7 mouse cellular contexts compared by ENCODE assay signal in the genomic region with DNA sequence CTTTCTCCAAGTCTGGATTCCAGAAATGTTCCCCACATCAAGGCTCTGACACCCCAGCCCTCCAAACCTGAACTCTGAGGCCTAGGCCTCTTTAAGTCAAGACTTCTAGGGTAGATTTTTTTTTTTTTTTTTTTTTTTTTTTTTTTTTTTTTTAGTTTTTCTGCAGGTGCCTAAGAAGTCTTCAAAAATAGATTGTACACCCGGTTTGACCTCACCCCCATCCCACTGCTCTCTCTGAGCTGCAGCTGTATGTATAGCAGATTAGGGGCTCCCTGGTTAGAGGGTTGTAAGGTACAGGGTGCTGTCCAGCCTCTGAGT. TPM values are rescaled to one million over a fixed set of nuclear protein-coding genes. Genes with fewer than 3 reads are reported as not detected.
A peak's percentile ranks its signal among the peaks of the same experiment; 100 is the strongest.
DNase-seq lines count a peak whose midpoint lies in the region; ATAC-seq and TF ChIP-seq lines count a peak whose summit lies in the region.
"Not testable (repeated sequence)": the region's sequence is repeated elsewhere in the genome, so short reads cannot be mapped to it uniquely, and the experiment has no call there.

No protein-coding gene starts in this region.

- H3K27me3 ChIP-seq in embryonic facial prominence, embryonic 10.5 days (replicated peaks; ENCODE audit: low read depth, poor library complexity, severe bottlenecking); heart, postnatal 0 days (ENCODE audit: control insufficient read depth, insufficient read depth, low read length); intestine, postnatal 0 days (replicated peaks; ENCODE audit: control insufficient read depth, insufficient read depth, low read length); liver, adult 2 months (ENCODE audit: control insufficient read depth, insufficient read depth, low read length): not testable (repeated sequence)
- H3K27me3 ChIP-seq in forebrain, embryonic 15.5 days, result peaks cover 12% of the 10 kb centered on the region; the same call in 1 of the 2 replicates

- WGBS in embryonic facial prominence, embryonic 10.5 days, result 26% methylated on average over 1 of the region's 1 CpGs
- WGBS in forebrain, embryonic 15.5 days, result 16% methylated on average over 1 of the region's 1 CpGs
- WGBS in heart, postnatal 0 days, result 24% methylated on average over 1 of the region's 1 CpGs
- WGBS in intestine, postnatal 0 days, result 6% methylated on average over 1 of the region's 1 CpGs
- WGBS in liver, adult 2 months, result 20% methylated on average over 1 of the region's 1 CpGs
- no CpG with 5 or more reads among the region's 1 CpGs for WGBS in macrophage (ENCODE audit: missing documents)
- WGBS in olfactory bulb, adult 2 months, result 19% methylated on average over 1 of the region's 1 CpGs

- ATAC-seq in forebrain, embryonic 15.5 days (replicated peaks); heart, postnatal 0 days (ENCODE audit: insufficient read depth, low read depth); intestine, postnatal 0 days: not testable (repeated sequence)

- peaks cover 28% of the 10 kb centered on the region for H3K36me3 ChIP-seq in embryonic facial prominence, embryonic 10.5 days (replicated peaks)
- not testable (repeated sequence) for H3K36me3 ChIP-seq in forebrain, embryonic 15.5 days; intestine, postnatal 0 days (ENCODE audit: control insufficient read depth, insufficient read depth); liver, adult 2 months (ENCODE audit: control insufficient read depth, insufficient read depth, low read length); macrophage (ENCODE audit: inconsistent target)
- peaks cover 20% of the 10 kb centered on the region for H3K36me3 ChIP-seq in heart, postnatal 0 days (replicated peaks; ENCODE audit: control insufficient read depth, insufficient read depth, low read length)

- not testable (repeated sequence) for H3K79me2 ChIP-seq in liver, adult 2 months (ENCODE audit: control insufficient read depth, insufficient read depth, low read length)
- peaks cover 40% of the 10 kb centered on the region for H3K79me2 ChIP-seq in macrophage (ENCODE audit: inconsistent target)

- not testable (repeated sequence) for H3K9ac ChIP-seq in forebrain, embryonic 15.5 days (replicated peaks); heart, postnatal 0 days (replicated peaks; ENCODE audit: low read depth, low read length); intestine, postnatal 0 days (ENCODE audit: low read depth, low read length)
- H3K9ac ChIP-seq in liver, adult 2 months (ENCODE audit: low read depth, low read length), result peak overlapping the region; percentile 80; the same call in 1 of the 2 replicates

- H3K4me2 ChIP-seq in forebrain, embryonic 15.5 days (replicated peaks), result not testable (repeated sequence)
- H3K4me2 ChIP-seq in heart, postnatal 0 days (ENCODE audit: low read depth, low read length), result peak overlapping the region; percentile 77; the same call in 1 of the 2 replicates
- H3K4me2 ChIP-seq in intestine, postnatal 0 days (replicated peaks; ENCODE audit: low read depth), result peak overlapping the region; percentile 81

- H3K4me3 ChIP-seq in embryonic facial prominence, embryonic 10.5 days, result peak overlapping the region; percentile 46
- not testable (repeated sequence) for H3K4me3 ChIP-seq in forebrain, embryonic 15.5 days; intestine, postnatal 0 days (ENCODE audit: low read depth, low read length); macrophage (ENCODE audit: inconsistent target)
- H3K4me3 ChIP-seq in heart, postnatal 0 days (ENCODE audit: low read depth, low read length), result peak overlapping the region; percentile 49; the same call in 1 of the 2 replicates
- H3K4me3 ChIP-seq in liver, adult 2 months (ENCODE audit: insufficient read depth, low read depth, low read length), result peak overlapping the region; percentile 72
- peak overlapping the region; percentile 53; the same call in 1 of the 2 replicates for H3K4me3 ChIP-seq in olfactory bulb, adult 2 months (ENCODE audit: insufficient read depth, low read depth, low read length)

- peak overlapping the region; percentile 93 for H3K27ac ChIP-seq in embryonic facial prominence, embryonic 10.5 days (replicated peaks)
- H3K27ac ChIP-seq in forebrain, embryonic 15.5 days (replicated peaks), result peak overlapping the region; percentile 48
- peak overlapping the region; percentile 91 for H3K27ac ChIP-seq in heart, postnatal 0 days (ENCODE audit: low read depth)
- not testable (repeated sequence) for H3K27ac ChIP-seq in intestine, postnatal 0 days (ENCODE audit: low read depth, low read length); olfactory bulb, adult 2 months (ENCODE audit: insufficient read depth, low read depth, low read length)
- peak overlapping the region; percentile 93 for H3K27ac ChIP-seq in liver, adult 2 months (replicated peaks; ENCODE audit: insufficient read depth, low read depth, low read length)
- H3K27ac ChIP-seq in macrophage, result peak overlapping the region; percentile 99

- H3K9me3 ChIP-seq in embryonic facial prominence, embryonic 10.5 days; forebrain, embryonic 15.5 days; heart, postnatal 0 days (replicated peaks; ENCODE audit: control insufficient read depth, low read length); intestine, postnatal 0 days (ENCODE audit: control insufficient read depth): not testable (repeated sequence)

- not testable (repeated sequence) for TF ChIP-seq EP300 in heart, postnatal 0 days (IDR thresholded peaks at IDR 0.05; ENCODE audit: low read depth)

- DNase-seq in embryonic facial prominence, embryonic 10.5 days (ENCODE audit: low spot score); heart, postnatal 0 days (ENCODE audit: low spot score); liver, adult 2 months (ENCODE audit: extremely low read depth, low read depth, low spot score): not testable (repeated sequence)

- peaks cover 76% of the 10 kb centered on the region for H3K4me1 ChIP-seq in embryonic facial prominence, embryonic 10.5 days
- H3K4me1 ChIP-seq in forebrain, embryonic 15.5 days, result peaks cover 29% of the 10 kb centered on the region
- H3K4me1 ChIP-seq in heart, postnatal 0 days (ENCODE audit: control insufficient read depth, insufficient read depth), result peaks cover 41% of the 10 kb centered on the region
- peaks cover 10% of the 10 kb centered on the region; the same call in 1 of the 2 replicates for H3K4me1 ChIP-seq in intestine, postnatal 0 days (replicated peaks; ENCODE audit: control insufficient read depth, insufficient read depth, low read length)
- peaks cover 15% of the 10 kb centered on the region for H3K4me1 ChIP-seq in liver, adult 2 months (ENCODE audit: control insufficient read depth, insufficient read depth, low read length)
- H3K4me1 ChIP-seq in olfactory bulb, adult 2 months (ENCODE audit: control insufficient read depth, insufficient read depth, low read length), result peaks cover 37% of the 10 kb centered on the region

- not testable (repeated sequence) for TF ChIP-seq CTCF in heart, postnatal 0 days (IDR thresholded peaks at IDR 0.05; ENCODE audit: low read depth); intestine, postnatal 0 days (IDR thresholded peaks at IDR 0.05; ENCODE audit: low read depth); liver, adult 2 months (IDR thresholded peaks at IDR 0.05; ENCODE audit: low read depth, low read length); olfactory bulb, adult 2 months (IDR thresholded peaks at IDR 0.05; ENCODE audit: insufficient read depth, low read depth, low read length)

- TF ChIP-seq POLR2A in liver, adult 2 months (IDR thresholded peaks at IDR 0.05; ENCODE audit: extremely low read depth, insufficient read depth, low read length); olfactory bulb, adult 2 months (IDR thresholded peaks at IDR 0.05; ENCODE audit: insufficient read depth, low read depth, low read length): not testable (repeated sequence)

RNA-seq across cellular contexts. Expression of a gene that starts 6.4 kb away (rescaled TPM):
- polyA plus RNA-seq in embryonic facial prominence, embryonic 10.5 days (2016; fragmentation: Nextera tagmentation; extraction: Ambion mirVana), result 265 and 267 TPM in 2 replicates
- 132 and 133 TPM in 2 replicates for polyA plus RNA-seq in forebrain, embryonic 15.5 days (2015; fragmentation: Nextera tagmentation; extraction: Ambion mirVana)
- 15.4 and 23.6 TPM in 2 replicates for total RNA-seq in heart, postnatal 0 days (2014; rRNA removed; ENCODE audit: low replicate concordance)
- polyA plus RNA-seq in heart, postnatal 0 days (2015; fragmentation: Nextera tagmentation; extraction: Ambion mirVana), result 47.5 and 50.6 TPM in 2 replicates
- polyA plus RNA-seq in intestine, postnatal 0 days (2015; fragmentation: Nextera tagmentation; extraction: Ambion mirVana), result 45.3 and 45.7 TPM in 2 replicates
- 12.1 and 15.1 TPM in 2 replicates for total RNA-seq in liver, adult 2 months (2014; rRNA removed)
- 5.5 and 6.6 TPM in 2 replicates for polyA plus RNA-seq in liver, adult 2 months (2012; rRNA removed)
- 10 to 100 TPM; 29.3 to 87.9 (median 60.7) TPM for total RNA-seq in macrophage (2018; cell fraction: chromatin; rRNA removed)
- total RNA-seq in macrophage (2018; cell fraction: cytosol; rRNA removed), result 10 to 100 TPM; 30.9 to 47.9 (median 40.8) TPM
- 10 to 100 TPM; 20.8 to 65.4 (median 32.2) TPM for total RNA-seq in macrophage (2018; cell fraction: nucleus; rRNA removed)
- polyA plus RNA-seq in macrophage (2018), result 38.3 to 63.8 TPM (median 62.7 TPM) in 3 replicates
- polyA plus RNA-seq in olfactory bulb, adult 2 months (2012; ENCODE audit: insufficient read depth, insufficient read length, low replicate concordance, missing spikeins), result not detected in 2 replicates

RNA-seq across cellular contexts. Expression of a gene that starts 7.7 kb away (rescaled TPM):
- 10.8 and 15.5 TPM in 2 replicates for polyA plus RNA-seq in embryonic facial prominence, embryonic 10.5 days (2016; fragmentation: Nextera tagmentation; extraction: Ambion mirVana)
- polyA plus RNA-seq in forebrain, embryonic 15.5 days (2015; fragmentation: Nextera tagmentation; extraction: Ambion mirVana), result 1.6 and 2.2 TPM in 2 replicates
- total RNA-seq in heart, postnatal 0 days (2014; rRNA removed; ENCODE audit: low replicate concordance), result 7.1 and 14.5 TPM in 2 replicates
- 6.2 and 6.5 TPM in 2 replicates for polyA plus RNA-seq in heart, postnatal 0 days (2015; fragmentation: Nextera tagmentation; extraction: Ambion mirVana)
- 3.8 TPM in 2 replicates for polyA plus RNA-seq in intestine, postnatal 0 days (2015; fragmentation: Nextera tagmentation; extraction: Ambion mirVana)
- 0.20 and 0.28 TPM in 2 replicates for total RNA-seq in liver, adult 2 months (2014; rRNA removed)
- polyA plus RNA-seq in liver, adult 2 months (2012; rRNA removed), result 0.95 and 1.5 TPM in 2 replicates
- total RNA-seq in macrophage (2018; cell fraction: chromatin; rRNA removed), result 100 to 1,000 TPM in 5 of 26 experiments, 10 to 100 TPM in 21; 19.4 to 246 (median 86.4) TPM
- total RNA-seq in macrophage (2018; cell fraction: cytosol; rRNA removed), result 100 to 1,000 TPM in 1 of 26 experiments, 10 to 100 TPM in 25; 25.7 to 105 (median 54.7) TPM
- total RNA-seq in macrophage (2018; cell fraction: nucleus; rRNA removed), result 100 to 1,000 TPM in 5 of 26 experiments, 10 to 100 TPM in 21; 31.8 to 142 (median 70.6) TPM
- 24.2 to 70.3 TPM (median 28.8 TPM) in 3 replicates for polyA plus RNA-seq in macrophage (2018)
- polyA plus RNA-seq in olfactory bulb, adult 2 months (2012; ENCODE audit: insufficient read depth, insufficient read length, low replicate concordance, missing spikeins), result not detected in 2 replicates

RNA-seq across cellular contexts. Expression of a gene that starts 14.8 kb away (rescaled TPM):
- 70.8 and 78.6 TPM in 2 replicates for polyA plus RNA-seq in embryonic facial prominence, embryonic 10.5 days (2016; fragmentation: Nextera tagmentation; extraction: Ambion mirVana)
- polyA plus RNA-seq in forebrain, embryonic 15.5 days (2015; fragmentation: Nextera tagmentation; extraction: Ambion mirVana), result 44.4 and 46.0 TPM in 2 replicates
- 2.6 and 5.5 TPM in 2 replicates for total RNA-seq in heart, postnatal 0 days (2014; rRNA removed; ENCODE audit: low replicate concordance)
- 33.4 and 39.7 TPM in 2 replicates for polyA plus RNA-seq in heart, postnatal 0 days (2015; fragmentation: Nextera tagmentation; extraction: Ambion mirVana)
- 29.6 and 32.3 TPM in 2 replicates for polyA plus RNA-seq in intestine, postnatal 0 days (2015; fragmentation: Nextera tagmentation; extraction: Ambion mirVana)
- 9.3 and 11.6 TPM in 2 replicates for total RNA-seq in liver, adult 2 months (2014; rRNA removed)
- polyA plus RNA-seq in liver, adult 2 months (2012; rRNA removed), result 4.2 and 5.5 TPM in 2 replicates
- 100 to 1,000 TPM in 1 of 26 experiments, 10 to 100 TPM in 25; 12.1 to 101 (median 51.8) TPM for total RNA-seq in macrophage (2018; cell fraction: chromatin; rRNA removed)
- total RNA-seq in macrophage (2018; cell fraction: cytosol; rRNA removed), result 10 to 100 TPM; 24.9 to 44.6 (median 33.0) TPM
- total RNA-seq in macrophage (2018; cell fraction: nucleus; rRNA removed), result 10 to 100 TPM; 11.1 to 53.3 (median 29.8) TPM
- polyA plus RNA-seq in macrophage (2018), result 32.1 to 58.7 TPM (median 57.7 TPM) in 3 replicates
- polyA plus RNA-seq in olfactory bulb, adult 2 months (2012; ENCODE audit: insufficient read depth, insufficient read length, low replicate concordance, missing spikeins), result not detected in 2 replicates

RNA-seq across cellular contexts. Expression of a gene that starts 33.5 kb away (rescaled TPM):
- 25.0 and 25.2 TPM in 2 replicates for polyA plus RNA-seq in embryonic facial prominence, embryonic 10.5 days (2016; fragmentation: Nextera tagmentation; extraction: Ambion mirVana)
- 22.6 and 25.2 TPM in 2 replicates for polyA plus RNA-seq in forebrain, embryonic 15.5 days (2015; fragmentation: Nextera tagmentation; extraction: Ambion mirVana)
- total RNA-seq in heart, postnatal 0 days (2014; rRNA removed; ENCODE audit: low replicate concordance), result 4.7 and 8.2 TPM in 2 replicates
- polyA plus RNA-seq in heart, postnatal 0 days (2015; fragmentation: Nextera tagmentation; extraction: Ambion mirVana), result 8.0 and 10.4 TPM in 2 replicates
- polyA plus RNA-seq in intestine, postnatal 0 days (2015; fragmentation: Nextera tagmentation; extraction: Ambion mirVana), result 22.4 and 23.0 TPM in 2 replicates
- total RNA-seq in liver, adult 2 months (2014; rRNA removed), result 15.3 and 15.8 TPM in 2 replicates
- polyA plus RNA-seq in liver, adult 2 months (2012; rRNA removed), result 24.1 and 25.7 TPM in 2 replicates
- 100 to 1,000 TPM in 8 of 26 experiments, 10 to 100 TPM in 18; 21.2 to 240 (median 86.4) TPM for total RNA-seq in macrophage (2018; cell fraction: chromatin; rRNA removed)
- total RNA-seq in macrophage (2018; cell fraction: cytosol; rRNA removed), result 10 to 100 TPM; 14.1 to 43.3 (median 24.3) TPM
- 100 to 1,000 TPM in 3 of 26 experiments, 10 to 100 TPM in 23; 23.7 to 144 (median 56.6) TPM for total RNA-seq in macrophage (2018; cell fraction: nucleus; rRNA removed)
- polyA plus RNA-seq in macrophage (2018), result 20.2 to 23.6 TPM (median 22.9 TPM) in 3 replicates
- polyA plus RNA-seq in olfactory bulb, adult 2 months (2012; ENCODE audit: insufficient read depth, insufficient read length, low replicate concordance, missing spikeins), result not detected in 2 replicates

RNA-seq across cellular contexts. Expression of a gene that starts 51.6 kb away (rescaled TPM):
- polyA plus RNA-seq in embryonic facial prominence, embryonic 10.5 days (2016; fragmentation: Nextera tagmentation; extraction: Ambion mirVana), result 1.7 and 2.5 TPM in 2 replicates
- polyA plus RNA-seq in forebrain, embryonic 15.5 days (2015; fragmentation: Nextera tagmentation; extraction: Ambion mirVana), result 21.5 and 21.8 TPM in 2 replicates
- total RNA-seq in heart, postnatal 0 days (2014; rRNA removed; ENCODE audit: low replicate concordance), result 0.04 and 1.5 TPM in 2 replicates
- 0.03 and 0.08 TPM in 2 replicates for polyA plus RNA-seq in heart, postnatal 0 days (2015; fragmentation: Nextera tagmentation; extraction: Ambion mirVana)
- polyA plus RNA-seq in intestine, postnatal 0 days (2015; fragmentation: Nextera tagmentation; extraction: Ambion mirVana), result 0.08 TPM in 1 of 2 replicates, not detected in the other
- not detected in 2 replicates for total RNA-seq in liver, adult 2 months (2014; rRNA removed)
- 0.02 TPM in 1 of 2 replicates, not detected in the other for polyA plus RNA-seq in liver, adult 2 months (2012; rRNA removed)
- 1 to 10 TPM in 11 of 26 experiments, under 1 TPM in 13, not detected in 2; 0.25 to 4.4 (median 0.90) TPM for total RNA-seq in macrophage (2018; cell fraction: chromatin; rRNA removed)
- 10 to 100 TPM in 2 of 26 experiments, 1 to 10 TPM in 20, under 1 TPM in 4; 0.86 to 14.3 (median 2.7) TPM for total RNA-seq in macrophage (2018; cell fraction: cytosol; rRNA removed)
- 10 to 100 TPM in 9 of 26 experiments, 1 to 10 TPM in 11, under 1 TPM in 6; 0.48 to 20.4 (median 5.9) TPM for total RNA-seq in macrophage (2018; cell fraction: nucleus; rRNA removed)
- 0.49 to 1.1 TPM (median 0.70 TPM) in 3 replicates for polyA plus RNA-seq in macrophage (2018)
- not detected in 2 replicates for polyA plus RNA-seq in olfactory bulb, adult 2 months (2012; ENCODE audit: insufficient read depth, insufficient read length, low replicate concordance, missing spikeins)
